Mouse (Mus musculus) midbrain, embryonic 12.5 days (tissue): Measurements from ENCODE around the gene Nlrx1. TPM values are rescaled to one million over a fixed set of nuclear protein-coding genes. Genes with fewer than 3 reads are reported as not detected.
"Not testable (repeated sequence)": the region's sequence is repeated elsewhere in the genome, so short reads cannot be mapped to it uniquely, and the experiment has no call there.

Source experiments
- ATAC-seq: fragments of 200-750 bp; cut with Nextera tagmentation; 2 replicates; pipeline ENCODE4 v1.8.0; 2017; ENCODE audit warnings: low read depth, moderate TSS enrichment, moderate library complexity; ENCODE audit not compliant: low FRiP score
- H3K27ac ChIP-seq: fragments of 300-500 bp; sonication (generic); replicated peaks from 2 replicates; pipeline ENCODE4 v1.5.1; 2016; ENCODE audit warnings: mild to moderate bottlenecking
- H3K27me3 ChIP-seq: fragments of 300-500 bp; sonication (generic); 2 replicates; pipeline ENCODE4 v1.6.1; 2016; ENCODE audit warnings: mild to moderate bottlenecking
- H3K36me3 ChIP-seq: fragments of 300-500 bp; sonication (generic); 2 replicates; pipeline ENCODE4 v1.6.1; 2016
- H3K4me1 ChIP-seq: fragments of 300-500 bp; sonication (generic); 2 replicates; pipeline ENCODE4 v1.6.1; 2016
- H3K4me2 ChIP-seq: fragments of 300-500 bp; sonication (generic); replicated peaks from 2 replicates; pipeline ENCODE4 v1.6.1; 2016; ENCODE audit warnings: mild to moderate bottlenecking, moderate library complexity
- H3K4me3 ChIP-seq: fragments of 300-500 bp; sonication (generic); 2 replicates; pipeline ENCODE4 v1.5.1; 2016; ENCODE audit warnings: mild to moderate bottlenecking
- H3K9ac ChIP-seq: fragments of 300-500 bp; sonication (generic); replicated peaks from 2 replicates; pipeline ENCODE4 v1.6.1; 2016; ENCODE audit warnings: mild to moderate bottlenecking, moderate library complexity
- H3K9me3 ChIP-seq: fragments of 300-500 bp; sonication (generic); 2 replicates; pipeline ENCODE4 v1.6.1; 2016; ENCODE audit warnings: mild to moderate bottlenecking
- WGBS: fragments of 180-500 bp; shearing (Covaris S2); methylation state at CpG from one replicate; pipeline ENCODE4 v1.1.7; 2016; 5-methylcytosine and 5-hydroxymethylcytosine counted together
- polyA plus RNA-seq: library from polyadenylated mRNA; unstranded; fragments of >200 nt; fragmentation: Nextera tagmentation; extraction: Ambion mirVana; gene quantifications from 2 replicates; pipeline ENCODE4 v1.2.1, GENCODE M21; 2016

The Nlrx1 gene
- polyA plus RNA-seq, 1 experiment from 2014 or later: 3.3 TPM

DNA sequence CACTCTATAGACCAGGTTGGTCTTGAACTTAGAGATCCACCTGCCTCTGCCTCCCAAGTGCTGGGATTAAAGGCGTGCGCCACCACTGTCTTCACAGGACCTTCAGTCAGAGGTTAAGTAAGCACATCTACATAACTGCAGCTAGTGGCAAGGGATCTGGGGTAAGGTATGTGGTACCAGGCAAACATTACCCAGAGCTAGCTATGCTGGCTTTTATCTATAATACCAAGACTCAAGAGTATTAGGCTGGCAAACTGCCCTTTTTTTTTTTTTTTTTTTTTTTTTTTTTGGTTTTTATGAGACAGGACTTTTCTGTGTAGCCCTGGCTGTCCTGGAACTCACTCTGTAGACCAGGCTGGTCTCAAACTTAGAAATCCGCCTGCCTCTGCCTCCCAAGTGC, 31.6 kb upstream of the Nlrx1 start:
- not testable (repeated sequence) for H3K4me3 ChIP-seq, H3K4me2 ChIP-seq, H3K27me3 ChIP-seq, H3K9me3 ChIP-seq, H3K27ac ChIP-seq, ATAC-seq, H3K9ac ChIP-seq
- WGBS: 94% methylated on average over 3 of the region's 3 CpGs
- Histone ChIP-seq H3K4me1 (peaks cover 15% of the 10 kb centered on the region), H3K36me3 (peaks cover 72% of the 10 kb centered on the region)

DNA sequence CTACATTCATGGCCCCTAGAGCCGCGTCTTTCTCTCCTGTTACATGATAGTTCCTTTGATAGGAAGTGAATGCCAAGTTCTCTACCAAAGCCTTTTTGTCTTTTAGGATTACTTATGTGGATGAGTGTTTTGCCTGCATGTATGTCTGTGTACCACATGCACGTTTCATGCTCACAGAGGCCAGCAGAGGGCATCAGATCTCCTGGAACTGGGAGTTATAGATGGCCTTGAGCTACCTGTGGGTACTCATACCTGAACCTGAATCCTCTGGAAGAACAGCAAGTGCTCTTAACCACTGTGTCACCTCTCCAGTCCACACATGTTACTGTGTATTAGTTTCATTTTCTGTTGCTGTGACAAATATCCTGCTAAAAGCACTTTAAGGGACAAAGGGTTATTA, 24.1 kb upstream of the Nlrx1 start:
- Histone ChIP-seq H3K4me1 (peaks cover 14% of the 10 kb centered on the region), H3K36me3 (peaks cover 66% of the 10 kb centered on the region), H3K9ac (no peak overlapping the region), H3K27ac (no peak overlapping the region), H3K4me3 (no peak overlapping the region), H3K27me3 (no peaks in the 10 kb centered on the region), H3K4me2 (no peak overlapping the region), H3K9me3 (no peaks in the 10 kb centered on the region)
- WGBS: 71% methylated on average over 3 of the region's 3 CpGs
- ATAC-seq: no peak

GRCm38 (mm10) chr9:44288959-44289291, 20.5 kb upstream of the Nlrx1 start:
- WGBS: 6% methylated on average over 11 of the region's 11 CpGs
- Histone ChIP-seq H3K4me2 (peak overlapping the region; percentile 84), H3K27ac (peak overlapping the region; percentile 74; the same call in 1 of the 2 replicates), H3K4me1 (peaks cover 31% of the 10 kb centered on the region), H3K36me3 (peaks cover 34% of the 10 kb centered on the region), H3K9ac (peak overlapping the region; percentile 91; the same call in 1 of the 2 replicates), H3K27me3 (peaks cover 12% of the 10 kb centered on the region; the same call in 1 of the 2 replicates), H3K4me3 (peak overlapping the region; percentile 76), H3K9me3 (no peaks in the 10 kb centered on the region)
- 0 out of 2 replicates have a peak, but pooled peaks have one; percentile 11 for ATAC-seq

- Histone ChIP-seq H3K36me3 (peaks cover 30% of the 10 kb centered on the region), H3K4me2 (peak within 1 kb of the TSS; percentile 84), H3K4me3 (peak within 1 kb of the TSS; percentile 76), H3K27ac (peak within 1 kb of the TSS; percentile 74), H3K27me3 (peaks cover 12% of the 10 kb centered on the region; the same call in 1 of the 2 replicates), H3K9ac (peak within 1 kb of the TSS; percentile 91), H3K4me1 (peaks cover 31% of the 10 kb centered on the region), H3K9me3 (no peaks in the 10 kb centered on the region)
- WGBS: under 1% methylated on average over 38 of the region's 38 CpGs
- peak; percentile 63 for ATAC-seq
These were observed 19.9 kb upstream of the Nlrx1 start, which contains the start of gene Abcg4 for GRCm38 (mm10) chr9:44288076-44288958. TSS of gene Abcg4 (minus strand) at chr9:44288615.

DNA sequence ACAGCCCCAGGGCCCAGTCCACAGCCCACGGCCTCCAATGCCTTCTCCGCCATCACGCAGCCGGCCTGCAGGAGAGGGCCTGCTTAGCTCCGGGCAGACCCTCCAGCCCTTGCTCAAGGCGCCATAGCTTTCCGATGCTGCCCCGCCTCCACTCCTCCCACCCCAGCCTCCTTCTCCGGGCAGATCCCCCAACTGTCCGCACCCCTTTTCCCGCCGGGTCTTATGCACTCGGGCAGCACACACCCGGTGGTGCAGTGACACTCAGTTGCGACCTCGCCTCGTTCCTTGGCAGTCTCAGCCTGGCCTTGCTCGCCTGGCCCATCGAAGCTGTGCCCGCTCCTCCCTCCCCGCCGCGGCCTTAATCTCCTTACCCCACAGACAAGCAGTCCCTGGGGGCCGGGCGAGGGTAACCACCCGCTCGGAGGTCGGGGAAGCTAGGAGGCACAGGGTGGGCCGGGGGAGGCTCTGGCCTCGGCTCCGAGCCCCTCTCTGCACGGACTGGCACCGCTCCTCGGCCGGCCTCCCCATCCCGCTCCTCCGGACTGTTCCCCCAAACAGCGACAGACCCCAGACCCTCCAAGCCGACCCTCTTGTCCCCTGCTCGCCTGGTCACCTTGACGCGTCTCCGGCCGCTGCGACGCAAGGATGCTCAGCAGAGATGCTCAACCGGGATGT, 19.1 kb upstream of the Nlrx1 start:
- peaks cover 22% of the 10 kb centered on the region for H3K36me3 ChIP-seq
- peak overlapping the region; percentile 76 for H3K4me3 ChIP-seq
- H3K4me2 ChIP-seq: peak overlapping the region; percentile 84
- peaks cover 12% of the 10 kb centered on the region; the same call in 1 of the 2 replicates for H3K27me3 ChIP-seq
- H3K9me3 ChIP-seq: no peaks in the 10 kb centered on the region
- peak overlapping the region; percentile 74 for H3K27ac ChIP-seq
- WGBS: under 1% methylated on average over 46 of the region's 47 CpGs
- H3K4me1 ChIP-seq: peaks cover 31% of the 10 kb centered on the region
- peak; percentile 72 for ATAC-seq
- H3K9ac ChIP-seq: peak overlapping the region; percentile 91

- peak overlapping the region; percentile 84 for H3K4me2 ChIP-seq
- WGBS: 7% methylated on average over 11 of the region's 11 CpGs
- peak overlapping the region; percentile 74; the same call in 1 of the 2 replicates for H3K27ac ChIP-seq
- ATAC-seq: peak; percentile 34; the same call in 1 of the 2 replicates
- H3K36me3 ChIP-seq: peaks cover 17% of the 10 kb centered on the region
- peak overlapping the region; percentile 76 for H3K4me3 ChIP-seq
- H3K4me1 ChIP-seq: peaks cover 31% of the 10 kb centered on the region
- H3K9me3 ChIP-seq: no peaks in the 10 kb centered on the region
- peaks cover 12% of the 10 kb centered on the region; the same call in 1 of the 2 replicates for H3K27me3 ChIP-seq
- H3K9ac ChIP-seq: peak overlapping the region; percentile 91
These were observed 18.6 kb upstream of the Nlrx1 start for GRCm38 (mm10) chr9:44287003-44287400.

DNA sequence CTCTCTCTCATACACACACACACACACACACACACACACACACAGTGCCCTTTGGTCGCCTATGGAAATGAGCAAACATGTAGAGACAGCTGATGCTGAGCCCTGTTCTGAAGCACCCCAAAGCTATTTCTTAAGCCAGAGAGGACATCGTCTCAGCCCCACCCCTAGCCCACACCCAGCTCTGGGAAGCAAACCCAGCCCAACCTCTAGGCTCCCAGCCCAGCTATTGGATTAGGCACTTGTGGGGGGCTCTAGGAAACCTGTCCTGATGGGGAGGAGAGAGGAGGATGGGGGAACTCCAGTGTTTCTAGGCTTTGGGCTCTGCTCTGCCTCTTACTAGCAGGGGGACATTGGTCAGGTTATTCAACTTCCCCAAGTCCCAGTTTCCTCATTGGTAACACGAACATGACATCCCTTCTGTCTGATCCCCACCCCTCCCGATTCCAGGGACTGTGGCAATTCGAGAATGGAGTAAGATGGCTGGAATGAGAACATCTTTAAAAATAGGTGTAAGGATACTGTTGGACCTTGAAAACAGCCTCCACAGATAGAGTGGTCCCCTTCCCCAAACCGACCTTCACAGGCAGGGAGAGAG, 18.0 kb upstream of the Nlrx1 start:
- H3K9ac ChIP-seq: peak overlapping the region; percentile 91; the same call in 1 of the 2 replicates
- 6% methylated on average over 6 of the region's 6 CpGs for WGBS
- H3K9me3 ChIP-seq: no peaks in the 10 kb centered on the region
- H3K4me1 ChIP-seq: peaks cover 31% of the 10 kb centered on the region
- H3K27ac ChIP-seq: no peak overlapping the region
- H3K36me3 ChIP-seq: peaks cover 15% of the 10 kb centered on the region
- H3K27me3 ChIP-seq: peaks cover 12% of the 10 kb centered on the region; the same call in 1 of the 2 replicates
- no peak for ATAC-seq
- H3K4me2 ChIP-seq: peak overlapping the region; percentile 84
- peak overlapping the region; percentile 76 for H3K4me3 ChIP-seq

- 83% methylated on average over 5 of the region's 5 CpGs for WGBS
- no peak overlapping the region for H3K27ac ChIP-seq
- H3K9me3 ChIP-seq: no peaks in the 10 kb centered on the region
- peaks cover 33% of the 10 kb centered on the region for H3K36me3 ChIP-seq
- no peak overlapping the region for H3K9ac ChIP-seq
- no peak for ATAC-seq
- peaks cover 20% of the 10 kb centered on the region for H3K4me1 ChIP-seq
- no peak overlapping the region for H3K4me3 ChIP-seq
- peaks cover 12% of the 10 kb centered on the region; the same call in 1 of the 2 replicates for H3K27me3 ChIP-seq
- no peak overlapping the region for H3K4me2 ChIP-seq
These were observed 14.8 kb upstream of the Nlrx1 start for GRCm38 (mm10) chr9:44283183-44283582.

GRCm38 (mm10) chr9:44269973-44270372, 1.6 kb upstream of the Nlrx1 start:
- no peak overlapping the region for H3K27ac ChIP-seq
- WGBS: 87% methylated on average over 4 of the region's 4 CpGs
- no peaks in the 10 kb centered on the region for H3K9me3 ChIP-seq
- H3K4me1 ChIP-seq: peaks cover 15% of the 10 kb centered on the region
- no peak for ATAC-seq
- H3K4me2 ChIP-seq: no peak overlapping the region
- peaks cover 5% of the 10 kb centered on the region; the same call in 1 of the 2 replicates for H3K36me3 ChIP-seq
- H3K9ac ChIP-seq: no peak overlapping the region
- no peaks in the 10 kb centered on the region for H3K27me3 ChIP-seq
- no peak overlapping the region for H3K4me3 ChIP-seq

- Histone ChIP-seq H3K9me3 (no peaks in the 10 kb centered on the region), H3K36me3 (no peaks in the 10 kb centered on the region), H3K4me3 (no peak overlapping the region), H3K27me3 (no peaks in the 10 kb centered on the region), H3K4me1 (peaks cover 19% of the 10 kb centered on the region), H3K27ac (no peak overlapping the region), H3K9ac (no peak overlapping the region), H3K4me2 (no peak overlapping the region)
- WGBS: 89% methylated on average over 3 of the region's 3 CpGs
- ATAC-seq: no peak
These were observed 678 bp upstream of the Nlrx1 start for GRCm38 (mm10) chr9:44269077-44269476.

- H3K9me3 ChIP-seq: no peaks in the 10 kb centered on the region
- peak overlapping the region; percentile 72 for H3K4me2 ChIP-seq
- peak; percentile 66; the same call in 1 of the 2 replicates for ATAC-seq
- peaks cover 19% of the 10 kb centered on the region for H3K4me1 ChIP-seq
- H3K27me3 ChIP-seq: no peaks in the 10 kb centered on the region
- WGBS: 6% methylated on average over 28 of the region's 28 CpGs
- H3K4me3 ChIP-seq: peak overlapping the region; percentile 45
- H3K9ac ChIP-seq: peak overlapping the region; percentile 60
- H3K36me3 ChIP-seq: no peaks in the 10 kb centered on the region
- H3K27ac ChIP-seq: peak overlapping the region; percentile 56
These were observed 405 bp downstream of the Nlrx1 start for GRCm38 (mm10) chr9:44268027-44268360.
